Mouse (Mus musculus): ENCODE measurements at regions not wholly inside any gene's neighbourhood (a gene's known extent, or its start where the extent isn't known, plus 50 kb on each side); places are given as distances from the start of the nearest gene placed in this dataset.

- DNase-seq (ENCODE audit: low read depth, low spot score): no peak
These were observed 65.8 kb upstream of the Atp11b start for GRCm38 (mm10) chr3:35688111-35688510.

GRCm38 (mm10) chr3:35688781-35689180 lies 65.1 kb upstream of the Atp11b start:
- peak; percentile 70 for DNase-seq (ENCODE audit: low read depth, low spot score)

GRCm38 (mm10) chr3:35693039-35693438 lies 60.9 kb upstream of the Atp11b start:
- peak; percentile 88 for DNase-seq (ENCODE audit: low read depth, low spot score)

- no peak for DNase-seq (ENCODE audit: low read depth, low spot score)
These were observed 60.4 kb upstream of the Atp11b start for GRCm38 (mm10) chr3:35693551-35693950.

GRCm38 (mm10) chr3:35694241-35694640 lies 59.7 kb upstream of the Atp11b start:
- DNase-seq (ENCODE audit: low read depth, low spot score): no peak

- no peak for DNase-seq (ENCODE audit: low read depth, low spot score)
These were observed 58.0 kb upstream of the Atp11b start for GRCm38 (mm10) chr3:35695859-35696258.

- DNase-seq (ENCODE audit: low read depth, low spot score): no peak
These were observed 54.6 kb upstream of the Atp11b start for GRCm38 (mm10) chr3:35699266-35699665.

- no peak for DNase-seq (ENCODE audit: low read depth, low spot score)
These were observed 53.9 kb upstream of the Atp11b start for GRCm38 (mm10) chr3:35699979-35700378.

GRCm38 (mm10) chr3:35703528-35704327 lies 50.2 kb upstream of the Atp11b start:
- DNase-seq (ENCODE audit: low read depth, low spot score): no peak
